Mouse (Mus musculus): ENCODE measurements around the gene Dll4. TPM values are rescaled to one million over a fixed set of nuclear protein-coding genes. Genes with fewer than 3 reads are reported as not detected.

The Dll4 gene
- total RNA-seq, 2 experiments from 2014 or later = 23.8 to 27.9 TPM

- DNase-seq = no peak
- intact Hi-C loops (cut with DNase I) = no loop called here
Observed at GRCm38 (mm10) chr2:119304391-119304790, 21.2 kb upstream of the Dll4 start.

GRCm38 (mm10) chr2:119304798-119305208, 20.8 kb upstream of the Dll4 start:
- intact Hi-C loops (cut with DNase I) = no loop called here
- DNase-seq = peak; percentile 65 to 68

- intact Hi-C loops (cut with DNase I) = loop anchor here (1.0 kb wide), 1 partner anchor 10 kb away; no protein-coding TSS in a partner anchor
- peak; percentile 50 to 62 for DNase-seq
Observed at GRCm38 (mm10) chr2:119311544-119311943, 14.0 kb upstream of the Dll4 start.

- intact Hi-C loops (cut with DNase I) = no loop called here
Observed at GRCm38 (mm10) chr2:119312380-119312958, 13.1 kb upstream of the Dll4 start.

GRCm38 (mm10) chr2:119313780-119314479, 11.7 kb upstream of the Dll4 start:
- intact Hi-C loops (cut with DNase I) = no loop called here
- no peak for DNase-seq

More at GRCm38 (mm10) chr2:119312380-119312958, 13.1 kb upstream of the Dll4 start:
- no peak for DNase-seq

- intact Hi-C loops (cut with DNase I) = no loop called here
- no peak for DNase-seq
Observed at GRCm38 (mm10) chr2:119314742-119315310, 10.8 kb upstream of the Dll4 start.

GRCm38 (mm10) chr2:119318043-119318710, 7.4 kb upstream of the Dll4 start:
- DNase-seq = no peak
- intact Hi-C loops (cut with DNase I) = no loop called here

- intact Hi-C loops (cut with DNase I) = no loop called here
- peak in 1 of 2 experiments; percentile 38 for DNase-seq
Observed at GRCm38 (mm10) chr2:119320571-119320970, 5.0 kb upstream of the Dll4 start.

GRCm38 (mm10) chr2:119321771-119322586, 3.6 kb upstream of the Dll4 start:
- intact Hi-C loops (cut with DNase I) = no loop called here
- DNase-seq = no peak

GRCm38 (mm10) chr2:119322587-119323300, 2.8 kb upstream of the Dll4 start:
- DNase-seq = peak; percentile 41 to 43
- intact Hi-C loops (cut with DNase I) = no loop called here

GRCm38 (mm10) chr2:119323866-119324575, 1.6 kb upstream of the Dll4 start:
- intact Hi-C loops (cut with DNase I) = no loop called here
- no peak for DNase-seq

GRCm38 (mm10) chr2:119324576-119325318, 837 bp upstream of the Dll4 start:
- DNase-seq = no peak
- intact Hi-C loops (cut with DNase I) = loop anchor here (1.0 kb wide), 1 partner anchor 24 kb away; no protein-coding TSS in a partner anchor

- DNase-seq = peak in 1 of 2 experiments; percentile 45
- intact Hi-C loops (cut with DNase I) = no loop called here
Observed at GRCm38 (mm10) chr2:119326161-119327101, 847 bp downstream of the Dll4 start.

- peak; percentile 75 to 77 for DNase-seq
- intact Hi-C loops (cut with DNase I) = no loop called here
Observed at GRCm38 (mm10) chr2:119327102-119327480, 1.5 kb downstream of the Dll4 start.

GRCm38 (mm10) chr2:119327942-119328526, 2.5 kb downstream of the Dll4 start:
- intact Hi-C loops (cut with DNase I) = no loop called here
- no peak for DNase-seq

GRCm38 (mm10) chr2:119328546-119328945, 3.0 kb downstream of the Dll4 start:
- intact Hi-C loops (cut with DNase I) = no loop called here

More at GRCm38 (mm10) chr2:119328546-119328945, 3.0 kb downstream of the Dll4 start:
- DNase-seq = no peak

All from heart, postnatal 10 days (tissue).